Mouse (Mus musculus) left cerebral cortex, adult 8-10 months (tissue): ENCODE measurements at regions not wholly inside any gene's neighbourhood (a gene's known extent, or its start where the extent isn't known, plus 50 kb on each side); places are given as distances from the start of the nearest gene placed in this dataset.

Experiments
- DNase-seq, 2 experiments: peaks; one replicate each; pipeline ENCODE4 v3.0.0; 2022; ENCODE audit warnings: low spot score in 2 of 2

DNA sequence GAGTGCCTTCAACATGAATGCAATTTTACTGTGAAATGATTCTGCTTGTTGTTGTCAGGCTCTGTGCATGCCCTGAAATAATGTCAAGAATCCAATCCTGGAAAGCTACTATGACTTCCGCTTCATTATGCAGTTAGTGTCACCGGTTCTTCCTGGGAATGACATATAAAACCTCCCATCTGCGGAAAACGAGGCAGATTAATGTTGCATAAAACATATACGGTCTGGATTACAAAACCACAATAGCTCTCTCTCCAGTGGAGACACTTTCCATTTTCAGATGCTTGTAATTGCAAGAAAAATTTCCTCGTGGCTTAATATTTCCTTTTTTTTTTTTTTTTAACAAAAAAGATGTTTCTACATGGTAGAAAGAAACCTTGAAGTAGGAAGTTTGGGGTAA is 198.2 kb upstream of the Chl1 start:
- no peak for DNase-seq

DNA sequence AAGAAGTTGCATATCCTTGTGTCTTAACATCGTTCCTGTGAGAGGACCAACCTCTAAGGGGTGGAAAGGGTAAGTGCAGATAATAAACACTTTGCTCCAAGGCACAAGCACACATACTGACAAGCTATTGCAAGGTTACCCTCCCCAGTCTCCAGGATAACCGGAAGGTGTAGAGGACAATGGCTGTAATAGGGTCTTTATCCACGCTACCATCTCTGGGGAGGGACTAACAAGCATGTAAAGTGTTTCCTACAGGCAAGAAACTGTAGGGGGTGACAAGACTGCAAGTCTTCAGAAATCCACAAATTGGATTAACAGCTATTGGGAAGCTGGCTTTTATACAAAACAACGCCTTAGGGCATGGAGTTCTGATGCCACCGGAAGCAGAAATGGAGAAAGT is 197.5 kb upstream of the Chl1 start:
- DNase-seq: no peak

DNA sequence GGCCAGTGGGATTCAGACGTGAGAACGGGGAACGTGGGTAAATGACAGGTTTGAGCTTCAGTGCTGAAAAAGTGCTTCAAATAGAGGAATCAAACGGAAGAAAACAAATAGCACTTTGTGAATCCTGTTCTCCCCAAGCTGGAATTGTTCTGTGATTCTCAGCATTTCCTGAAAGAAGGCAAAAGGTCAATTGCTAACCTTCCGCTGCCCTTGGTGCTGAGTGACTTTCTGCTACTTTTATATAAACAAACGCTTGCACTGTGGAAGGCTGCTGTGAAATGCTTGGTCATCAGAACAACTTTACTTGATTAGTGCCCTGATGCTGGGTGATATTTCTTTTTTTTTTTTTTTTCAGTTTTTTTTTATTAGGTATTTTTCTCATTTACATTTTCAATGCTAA is 192.3 kb upstream of the Chl1 start:
- no peak for DNase-seq

DNA sequence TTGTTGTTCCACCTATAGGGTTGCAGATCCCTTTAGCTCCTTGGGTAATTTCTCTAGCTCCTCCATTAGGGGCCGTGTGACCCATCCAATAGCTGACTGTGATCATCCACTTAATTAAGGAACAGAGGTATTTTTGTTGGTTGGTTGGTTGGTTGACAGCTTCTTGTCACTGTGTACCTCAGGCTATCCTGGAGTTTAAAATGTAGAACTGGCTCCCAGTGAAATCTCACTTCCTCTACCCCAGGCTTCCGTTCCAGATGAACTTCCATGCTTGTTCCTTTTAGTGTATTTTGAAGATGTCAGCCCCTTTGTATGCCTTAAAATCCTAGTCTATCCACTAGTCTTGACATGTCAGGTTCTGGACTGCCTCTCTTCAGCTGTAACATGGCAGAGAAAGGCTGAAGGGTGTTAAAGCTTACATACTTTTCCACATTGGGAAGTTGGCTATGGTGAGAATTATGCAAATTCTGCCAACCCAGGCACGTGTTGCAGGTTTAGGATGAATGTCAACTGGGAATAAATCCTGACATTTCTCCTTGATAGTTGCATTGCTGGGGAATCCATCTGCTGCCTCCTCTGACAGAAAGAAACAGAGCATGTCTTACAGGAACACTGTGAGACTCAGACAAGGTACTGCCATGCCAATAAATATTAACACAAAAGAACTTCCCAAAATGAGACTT is 191.6 kb upstream of the Chl1 start:
- DNase-seq: no peak

DNA sequence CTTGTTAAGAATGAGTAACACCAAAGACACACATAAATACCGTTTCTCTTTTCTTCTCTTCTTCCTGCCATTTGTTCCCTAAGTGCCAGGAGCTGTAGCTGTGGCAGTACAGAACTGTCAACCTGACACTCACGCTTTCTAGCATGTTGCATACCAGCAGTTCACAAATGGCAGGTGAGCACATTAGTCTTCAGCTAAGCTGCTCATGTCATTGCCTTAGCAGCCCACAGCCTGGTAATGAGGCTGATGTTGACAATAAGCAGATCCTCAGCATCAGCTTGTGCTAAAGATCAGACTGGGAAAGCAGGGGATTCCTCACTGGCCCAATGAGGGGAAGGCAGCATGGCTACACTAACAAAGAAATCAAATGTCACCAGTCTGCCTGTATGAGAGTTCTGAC is 190.4 kb upstream of the Chl1 start:
- DNase-seq: no peak

DNA sequence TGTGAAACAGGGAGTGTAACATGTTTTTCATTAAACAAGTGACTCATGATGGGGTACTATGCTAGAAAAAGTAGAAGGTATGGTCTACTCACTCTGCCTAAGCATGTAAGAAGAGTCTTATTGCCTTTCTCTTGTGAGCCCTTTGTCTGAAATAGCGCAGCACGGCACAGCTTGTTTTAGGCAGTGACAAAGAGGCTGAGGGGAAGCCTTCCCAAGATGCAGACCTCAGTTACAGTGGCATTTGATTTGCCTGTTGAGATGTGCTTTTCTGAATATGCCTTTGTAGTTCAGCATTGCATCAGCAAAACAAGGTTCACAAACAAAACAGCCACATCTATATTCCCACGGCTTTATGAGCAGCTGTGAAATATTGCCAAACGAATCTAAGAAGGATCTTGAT is 189.8 kb upstream of the Chl1 start:
- no peak for DNase-seq

DNA sequence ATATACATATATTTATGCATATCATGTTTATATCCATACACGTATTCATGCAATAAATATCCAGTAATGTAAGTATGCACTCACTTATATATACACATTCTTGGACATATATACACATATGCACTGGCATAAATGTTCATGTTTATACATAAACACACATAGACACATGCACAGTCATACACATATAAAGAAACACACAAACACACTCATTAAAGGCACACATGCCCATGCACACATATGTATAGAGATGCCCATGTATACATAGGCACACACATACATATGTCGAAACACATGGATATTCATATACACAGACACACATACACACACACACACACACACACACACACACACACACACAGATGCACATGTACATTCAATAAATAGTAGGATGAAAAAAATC is 189.3 kb upstream of the Chl1 start:
- DNase-seq: no peak

DNA sequence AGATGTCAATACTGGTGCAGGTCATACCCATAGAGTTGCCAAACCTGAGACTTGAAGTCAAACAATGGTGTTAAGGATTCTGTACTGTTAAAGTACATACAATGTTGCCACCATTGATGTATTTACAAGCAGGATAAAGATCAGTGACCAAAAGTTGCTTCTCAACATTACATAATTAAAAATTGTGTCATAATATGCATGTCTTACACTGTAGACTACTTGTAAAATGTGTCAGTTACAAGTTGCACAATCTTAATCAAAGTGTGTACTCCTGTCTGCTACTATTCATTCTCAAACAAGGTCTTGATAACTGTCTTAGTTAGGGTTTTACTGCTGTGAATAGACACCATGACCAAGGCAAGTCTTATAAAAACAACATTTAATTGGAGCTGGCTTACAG is 187.9 kb upstream of the Chl1 start:
- DNase-seq: no peak

DNA sequence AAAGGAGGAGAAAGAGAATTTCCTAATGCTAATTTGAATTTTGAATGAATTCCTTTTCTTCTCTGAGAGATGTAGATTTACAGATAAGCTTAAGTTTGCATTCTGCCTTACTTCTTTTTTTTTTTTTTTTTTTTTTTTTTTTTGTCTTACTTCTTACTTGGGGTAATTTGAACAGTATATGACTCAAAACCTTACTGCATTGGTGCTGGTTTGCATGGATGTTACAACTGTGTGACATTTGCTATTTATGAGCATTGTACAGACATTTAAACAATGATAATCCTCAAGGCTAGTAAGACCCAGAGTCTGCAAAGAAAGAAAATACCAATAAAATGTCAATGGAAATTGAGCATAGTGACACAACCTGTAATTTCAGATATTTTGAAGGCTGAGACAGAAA is 174.7 kb upstream of the Chl1 start:
- no peak for DNase-seq

DNA sequence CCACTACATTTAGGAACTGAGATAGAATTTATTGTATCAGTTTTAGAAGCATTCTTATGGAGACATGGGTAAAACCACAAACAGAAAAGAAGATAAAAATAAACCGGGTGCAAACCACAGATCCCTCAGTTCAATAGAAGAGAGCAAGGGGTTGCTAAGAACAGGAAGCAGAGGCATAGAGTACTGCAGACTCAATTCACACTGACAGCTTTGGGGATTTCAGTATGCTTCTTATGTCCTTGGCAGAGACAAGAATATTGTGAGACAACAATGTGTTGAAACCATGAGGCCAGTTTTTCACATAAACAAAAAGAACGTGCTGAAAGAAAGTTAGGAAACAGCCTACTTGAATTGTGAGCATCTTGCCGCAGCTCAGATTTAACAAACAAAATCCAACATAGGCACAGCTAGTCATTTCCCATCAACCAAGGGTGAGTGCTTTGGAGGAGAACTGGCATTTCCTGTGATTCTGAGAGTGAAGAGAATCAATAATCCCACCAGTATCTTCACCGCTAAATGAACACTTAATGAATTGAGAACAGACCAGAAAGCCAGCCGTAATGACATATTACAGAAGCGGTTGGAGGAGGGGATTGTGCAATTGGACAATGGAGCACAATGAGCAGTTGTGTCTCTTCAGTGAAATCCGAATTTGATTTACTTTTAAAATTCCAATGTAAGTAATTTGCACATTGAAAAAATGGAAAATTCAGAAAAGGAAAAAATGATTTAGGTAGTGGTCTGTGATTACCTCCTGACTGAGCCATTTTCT is 170.2 kb upstream of the Chl1 start:
- DNase-seq: no peak

DNA sequence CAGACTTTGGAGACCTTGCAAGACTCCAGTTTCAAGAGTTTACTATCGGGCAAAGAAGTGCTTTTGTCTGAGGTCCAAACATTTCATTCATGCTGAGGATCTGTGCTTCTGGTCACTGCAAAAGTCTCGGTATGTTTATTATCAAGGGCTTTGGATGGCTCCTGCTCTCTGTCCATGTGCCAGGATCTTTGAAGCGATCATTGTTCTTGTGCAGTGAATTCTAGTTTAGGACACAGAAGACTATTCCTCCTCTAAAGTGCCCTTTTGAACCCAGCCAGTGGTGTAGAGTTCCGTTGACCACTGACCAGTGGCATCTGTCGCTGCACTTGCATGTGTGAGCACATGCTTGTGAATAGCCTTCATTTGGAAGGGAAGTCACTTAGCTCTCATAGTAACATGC is 166.9 kb upstream of the Chl1 start:
- no peak for DNase-seq

DNA sequence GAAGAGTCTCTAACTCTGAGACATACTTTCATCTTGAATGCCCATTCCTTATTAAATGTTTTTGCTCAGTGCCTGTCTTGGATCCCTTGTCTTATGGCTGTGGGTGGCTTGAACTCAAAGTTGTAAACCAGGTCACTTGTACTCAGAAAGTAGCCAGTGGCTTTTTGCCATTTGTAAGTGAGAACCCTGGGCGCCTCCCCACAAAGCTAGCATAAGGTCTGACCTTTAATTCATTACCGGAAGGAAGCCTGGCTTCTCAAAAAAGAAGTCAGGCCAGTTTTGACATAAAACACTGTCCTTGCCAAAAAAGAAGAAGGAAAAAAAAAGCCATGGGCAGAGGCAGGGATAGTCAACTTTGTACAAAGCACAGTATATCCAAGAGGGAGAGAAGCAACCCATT is 166.0 kb upstream of the Chl1 start:
- DNase-seq: no peak

DNA sequence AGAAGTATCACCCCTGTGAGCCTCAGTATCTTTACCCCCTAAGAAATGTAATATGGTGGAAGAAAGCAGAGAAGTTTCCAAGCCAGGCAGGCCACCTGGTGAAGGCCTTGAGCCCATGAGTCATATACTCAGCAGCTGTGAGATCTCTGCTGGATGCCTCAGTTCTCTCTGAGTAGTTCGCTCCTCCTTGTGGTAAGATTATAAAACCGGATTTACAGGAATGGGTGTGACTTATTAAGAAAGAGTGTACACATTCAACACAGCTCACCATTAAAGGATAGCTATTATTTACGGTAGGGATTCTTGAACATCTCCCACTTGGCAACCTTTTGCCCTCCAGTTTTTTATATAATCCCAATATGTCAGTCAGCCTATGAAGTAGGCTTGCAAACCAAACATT is 165.2 kb upstream of the Chl1 start:
- DNase-seq: no peak

DNA sequence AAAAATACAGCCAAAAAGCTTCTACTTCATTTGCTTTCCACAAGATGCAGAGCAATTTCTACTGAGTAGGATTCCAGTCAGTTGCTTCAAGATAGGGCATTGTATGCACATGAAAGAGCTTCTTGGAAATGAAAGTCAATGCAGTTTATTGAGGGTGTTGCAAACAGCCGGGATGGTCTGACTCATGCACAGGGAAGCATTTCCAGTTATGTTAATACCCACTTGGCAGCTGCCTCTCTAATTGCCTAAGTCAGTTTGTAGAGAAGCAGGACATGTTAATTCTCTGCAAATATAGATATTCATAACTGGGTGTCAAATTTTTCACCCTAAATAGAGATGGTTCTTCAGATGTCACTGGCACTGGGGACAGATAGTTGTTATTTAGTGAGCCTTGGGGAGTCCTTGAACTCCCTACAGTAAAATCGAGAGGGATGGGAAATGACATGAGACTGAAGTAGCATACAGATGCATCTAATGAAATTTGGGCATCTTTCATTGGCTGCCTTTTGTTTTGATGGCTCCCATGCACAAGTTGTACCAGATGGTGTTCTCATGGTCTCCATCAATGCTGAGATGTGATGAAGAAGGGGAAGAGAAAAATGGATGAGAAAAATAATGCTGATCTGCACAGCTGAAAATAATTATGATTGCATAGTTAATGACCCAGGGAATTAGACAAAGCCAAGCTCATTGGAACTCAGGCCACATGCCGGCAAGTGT is 157.8 kb upstream of the Chl1 start:
- DNase-seq: peak in 1 of 2 experiments; percentile 17

DNA sequence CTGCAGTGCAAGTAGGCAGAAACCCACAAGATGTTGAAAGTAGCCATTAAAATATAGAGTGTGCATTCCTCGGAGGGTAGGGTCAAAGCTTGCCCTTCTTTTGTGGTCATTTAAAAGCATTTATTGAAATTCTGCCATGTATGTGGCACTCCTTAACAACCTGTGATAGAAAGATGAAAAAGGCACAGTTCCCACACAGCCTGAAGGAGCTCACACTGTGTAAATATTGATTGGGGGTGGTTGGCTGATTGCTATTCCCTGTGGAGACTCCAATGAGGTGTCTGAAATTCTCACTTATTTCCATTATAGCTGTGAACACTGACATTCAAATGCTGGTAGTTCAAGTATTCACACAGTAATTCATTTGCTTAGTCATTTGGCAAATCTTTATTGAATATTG is 157.0 kb upstream of the Chl1 start:
- DNase-seq: no peak

DNA sequence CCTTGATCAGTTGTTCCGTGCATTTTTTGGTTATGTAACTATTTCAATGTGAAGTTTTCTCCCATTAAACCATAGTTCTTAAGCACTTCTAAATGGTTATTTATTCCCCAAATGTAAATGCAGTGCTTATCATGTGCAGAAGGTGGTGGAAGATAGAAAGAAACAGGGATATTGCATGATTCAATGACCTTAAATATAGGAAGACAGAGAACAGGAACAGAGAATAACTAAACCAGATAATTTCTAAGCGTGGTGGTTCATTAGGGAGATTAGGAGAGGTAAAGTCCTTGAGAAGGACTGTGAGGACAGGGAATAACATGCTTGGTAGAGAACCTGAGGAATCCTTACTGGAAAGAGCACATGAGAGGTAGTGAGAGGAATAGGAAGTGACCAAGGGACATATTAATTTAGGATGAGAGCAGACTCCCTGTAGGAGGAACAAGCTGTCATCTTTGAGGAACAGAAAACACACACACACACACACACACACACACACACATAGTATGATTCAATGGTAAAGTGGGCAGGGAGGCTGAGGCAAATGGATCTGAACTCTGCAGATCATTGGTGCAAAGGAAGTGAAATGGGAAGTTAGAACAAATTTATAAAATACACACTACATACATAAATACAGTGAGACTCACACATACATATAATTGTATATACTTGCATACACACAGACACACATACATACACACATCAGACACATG is 143.4 kb upstream of the Chl1 start:
- DNase-seq: no peak

DNA sequence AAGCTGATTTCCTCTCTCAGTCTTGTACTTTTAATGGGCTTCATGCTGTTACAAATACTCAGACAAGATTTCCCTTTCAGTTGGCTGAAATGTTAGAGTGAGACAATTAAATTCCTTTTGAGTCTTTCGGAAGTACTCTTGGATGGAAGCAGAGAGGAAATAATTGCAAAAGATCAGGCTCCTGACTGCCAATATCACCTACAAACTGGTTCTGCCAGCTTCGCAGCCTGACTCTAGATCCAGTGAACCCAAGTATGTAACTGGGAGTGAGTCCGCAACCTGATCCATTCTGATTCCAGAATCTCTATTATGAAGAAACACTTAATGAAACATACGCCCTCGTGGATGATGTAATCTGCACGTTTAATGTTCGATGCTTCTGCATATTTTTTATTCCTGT is 135.4 kb upstream of the Chl1 start:
- DNase-seq: no peak

DNA sequence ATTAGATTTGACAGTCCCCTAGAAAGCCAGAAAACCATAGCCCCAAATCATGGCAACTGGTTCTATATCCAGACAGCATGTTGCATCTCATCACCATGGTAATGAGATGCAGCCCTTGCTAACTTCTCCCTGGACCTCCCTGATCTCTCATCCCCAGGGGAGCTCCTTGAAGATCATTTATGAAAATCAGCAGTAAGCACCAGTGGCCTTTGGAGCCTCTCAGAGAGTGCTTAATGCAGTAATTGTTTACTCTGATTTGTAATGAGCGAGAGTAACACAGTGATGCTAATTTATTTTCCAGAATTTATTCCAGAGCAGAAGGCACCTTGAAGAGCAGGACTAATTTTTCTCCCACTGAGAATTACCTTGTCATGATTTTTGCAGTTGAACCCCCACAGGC is 133.1 kb upstream of the Chl1 start:
- DNase-seq: no peak

DNA sequence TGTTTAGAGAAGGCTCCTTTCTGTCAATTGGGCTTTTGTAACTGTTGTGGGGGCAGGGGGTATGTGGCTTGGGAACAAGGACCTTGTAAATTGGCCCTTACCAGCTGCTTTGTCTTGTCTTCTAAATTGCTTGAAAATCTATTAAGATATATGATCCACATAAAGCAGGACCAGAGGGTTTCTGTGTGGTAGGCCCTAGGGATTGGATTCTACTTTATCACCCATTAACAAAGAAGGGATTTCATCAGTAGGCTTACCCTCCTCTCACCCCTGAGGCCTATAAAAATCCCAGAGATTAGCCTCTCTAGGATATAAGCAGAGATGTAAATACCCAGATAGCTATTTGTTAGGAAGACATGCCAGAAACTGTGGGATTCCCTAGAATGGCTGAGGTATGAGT is 132.3 kb upstream of the Chl1 start:
- DNase-seq: no peak

DNA sequence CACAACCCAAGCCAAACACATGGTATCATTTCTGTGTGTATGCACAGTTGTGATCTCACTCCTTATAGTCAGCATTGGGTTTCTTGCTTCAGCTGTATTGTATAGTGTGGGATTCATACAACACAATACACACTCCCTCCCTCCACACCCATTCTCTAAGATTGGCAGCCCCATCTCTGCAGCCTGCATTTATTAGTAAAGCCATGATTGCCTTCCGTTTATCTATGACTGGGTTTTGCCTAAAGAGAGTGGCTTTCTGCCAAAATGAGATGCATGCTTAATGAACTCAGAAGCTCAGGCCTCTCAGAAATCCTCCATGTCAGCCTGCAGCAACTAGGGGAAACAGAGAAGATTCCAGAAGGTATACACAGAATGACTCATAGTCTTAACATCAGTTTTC is 129.4 kb upstream of the Chl1 start:
- no peak for DNase-seq

DNA sequence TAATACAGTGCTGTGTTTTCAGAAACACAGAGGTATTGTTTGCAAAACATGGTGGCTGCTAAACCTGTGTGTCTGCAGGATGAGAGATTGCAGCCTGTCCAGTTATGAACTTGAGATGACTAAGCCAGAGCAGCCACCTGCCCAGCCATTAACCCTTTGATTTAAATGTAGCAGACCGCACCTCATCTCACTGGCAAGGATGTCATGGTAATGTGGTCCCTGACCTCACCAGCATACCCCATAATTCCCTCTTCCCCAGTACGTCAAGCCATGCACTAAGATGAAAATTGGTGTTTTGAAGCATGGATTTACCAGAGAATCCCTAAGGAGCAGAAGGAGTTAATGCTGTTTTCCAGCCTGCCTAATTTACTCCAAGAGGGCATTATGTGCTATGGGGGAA is 128.5 kb upstream of the Chl1 start:
- DNase-seq: no peak

DNA sequence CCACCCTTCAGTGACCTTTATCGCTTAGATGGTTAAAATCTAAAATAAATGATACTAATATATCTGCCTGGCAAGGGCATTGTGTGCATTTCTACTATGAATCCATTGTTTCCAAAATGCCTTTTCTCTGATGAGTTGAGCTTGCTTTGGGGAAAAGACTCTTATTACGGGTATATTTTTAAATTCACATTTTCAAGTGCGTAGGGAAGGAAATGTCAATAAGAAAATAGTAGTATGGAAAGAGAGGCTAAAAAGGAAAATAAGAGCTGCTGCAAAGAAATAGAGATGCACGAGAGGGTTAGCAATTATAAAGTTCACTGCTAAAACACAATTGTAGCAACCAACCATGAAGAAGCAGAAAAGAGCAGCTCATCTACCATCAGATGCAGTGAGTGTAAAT is 123.8 kb upstream of the Chl1 start:
- DNase-seq: no peak
